Mouse (Mus musculus) liver, postnatal 0 days (tissue): Measurements from ENCODE around the gene Ccr8. TPM values are rescaled to one million over a fixed set of nuclear protein-coding genes. Genes with fewer than 3 reads are reported as not detected.

Source experiments
- ATAC-seq: fragments of 200-750 bp; cut with Nextera tagmentation; 2 replicates; pipeline ENCODE4 v1.8.0; 2017; ENCODE audit warnings: mild to moderate bottlenecking, moderate library complexity
- DNase-seq: peaks from one replicate; pipeline ENCODE4 v3.0.0-alpha.2; 2016
- H3K27ac ChIP-seq: fragments of 300-500 bp; sonication (generic); 2 replicates; pipeline ENCODE4 v1.5.1; 2014; ENCODE audit warnings: antibody characterized with exemption, moderate library complexity, mild to moderate bottlenecking, low read depth
- H3K27me3 ChIP-seq: fragments of 300-500 bp; sonication (generic); 2 replicates; pipeline ENCODE4 v1.6.1; 2014; ENCODE audit warnings: low read length, control low read depth, mixed read lengths; ENCODE audit not compliant: insufficient read depth
- H3K36me3 ChIP-seq: fragments of 300-500 bp; sonication (generic); replicated peaks from 2 replicates; pipeline ENCODE4 v1.6.1; 2014; ENCODE audit warnings: mild to moderate bottlenecking, control low read depth, low read length, moderate library complexity, mixed read lengths; ENCODE audit not compliant: insufficient read depth
- H3K4me1 ChIP-seq: fragments of 300-500 bp; sonication (generic); 2 replicates; pipeline ENCODE4 v1.6.1; 2014; ENCODE audit warnings: antibody characterized with exemption, mild to moderate bottlenecking, control low read depth; ENCODE audit not compliant: insufficient read depth
- H3K4me2 ChIP-seq: fragments of 300-500 bp; sonication (generic); 2 replicates; pipeline ENCODE4 v1.6.1; 2014; ENCODE audit warnings: low read depth, mild to moderate bottlenecking, low read length, moderate library complexity, mixed read lengths
- H3K4me3 ChIP-seq: fragments of 300-500 bp; sonication (generic); 2 replicates; pipeline ENCODE4 v1.5.1; 2014; ENCODE audit warnings: low read depth, low read length
- H3K9ac ChIP-seq: fragments of 300-500 bp; sonication (generic); replicated peaks from 2 replicates; pipeline ENCODE4 v1.6.1; 2014; ENCODE audit warnings: mild to moderate bottlenecking, moderate library complexity
- H3K9me3 ChIP-seq: fragments of 300-500 bp; sonication (generic); 2 replicates; pipeline ENCODE4 v1.6.1; 2016; ENCODE audit warnings: mild to moderate bottlenecking, control low read depth, low read length, mixed read lengths
- CTCF ChIP-seq: sonication (generic); IDR thresholded peaks from 2 replicates; pipeline ENCODE4 v1.5.1; 2016; ENCODE audit warnings: antibody characterized with exemption, low read depth
- EP300 ChIP-seq: IDR thresholded peaks from 2 replicates; pipeline ENCODE4 v1.6.1; 2016; ENCODE audit warnings: antibody characterized with exemption, low read depth, mild to moderate bottlenecking
- WGBS: fragments of 180-500 bp; shearing (Covaris S2); extraction: QIAGEN DNeasy Blood & Tissue Kit; methylation state at CpG from one replicate; pipeline ENCODE4 v1.1.7; 2014; ENCODE audit not compliant: insufficient replicate concordance; 5-methylcytosine and 5-hydroxymethylcytosine counted together
- polyA plus RNA-seq: library from polyadenylated mRNA; unstranded; fragments of >200 nt; fragmentation: Nextera tagmentation; extraction: Ambion mirVana; gene quantifications from 2 replicates; pipeline ENCODE4 v1.2.1, GENCODE M21; 2015

The Ccr8 gene
- polyA plus RNA-seq, 1 experiment from 2014 or later = not detected

GRCm38 (mm10) chr9:120074516-120074915 lies 17.4 kb upstream of the Ccr8 start:
- TF ChIP-seq EP300 (no peak), CTCF (no peak)
- no peak overlapping the region for H3K4me2 ChIP-seq
- DNase-seq = no peak
- no peak for ATAC-seq
- no peak overlapping the region for H3K27ac ChIP-seq
- 76% methylated on average over 7 of the region's 7 CpGs for WGBS
- H3K9me3 ChIP-seq = no peaks in the 10 kb centered on the region
- no peaks in the 10 kb centered on the region for H3K4me1 ChIP-seq
- no peaks in the 10 kb centered on the region for H3K27me3 ChIP-seq
- no peak overlapping the region for H3K9ac ChIP-seq
- no peaks in the 10 kb centered on the region for H3K36me3 ChIP-seq
- H3K4me3 ChIP-seq = no peak overlapping the region

DNA sequence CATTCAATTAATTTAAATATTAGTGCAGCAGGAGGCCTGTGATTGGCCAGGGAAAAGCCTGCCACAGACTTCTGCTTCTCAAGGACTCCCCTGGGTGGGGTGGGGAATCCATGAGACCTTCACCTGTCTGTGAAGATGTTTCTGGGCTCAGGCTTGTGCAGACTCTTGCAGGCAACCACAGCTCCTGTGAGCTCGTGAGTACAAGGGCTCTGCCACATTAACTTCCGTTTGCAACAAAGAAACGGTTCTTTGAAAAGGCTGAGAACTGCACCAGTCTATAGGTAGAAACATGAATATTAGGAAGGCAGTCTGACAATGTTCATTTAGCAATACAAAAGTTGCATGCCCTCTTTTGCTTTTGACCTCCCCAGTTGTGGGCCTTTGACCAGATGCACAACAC lies 13.7 kb upstream of the Ccr8 start:
- H3K36me3 ChIP-seq = no peaks in the 10 kb centered on the region
- no peak for DNase-seq

GRCm38 (mm10) chr9:120079901-120080300 lies 12.0 kb upstream of the Ccr8 start:
- Histone ChIP-seq H3K27ac (no peak overlapping the region), H3K9ac (no peak overlapping the region), H3K4me1 (no peaks in the 10 kb centered on the region), H3K4me2 (no peak overlapping the region), H3K27me3 (no peaks in the 10 kb centered on the region), H3K36me3 (no peaks in the 10 kb centered on the region), H3K9me3 (no peaks in the 10 kb centered on the region), H3K4me3 (no peak overlapping the region)
- DNase-seq (no peak), ATAC-seq (no peak)
- TF ChIP-seq EP300 (no peak), CTCF (no peak)
- 63% methylated on average over 7 of the region's 7 CpGs for WGBS

More for the DNA sequence above, 13.7 kb upstream of the Ccr8 start:
- no peak overlapping the region for H3K9ac ChIP-seq
- H3K27ac ChIP-seq = no peak overlapping the region
- ATAC-seq = no peak
- no peak overlapping the region for H3K4me2 ChIP-seq
- H3K4me3 ChIP-seq = no peak overlapping the region
- TF ChIP-seq EP300 = no peak
- no peak for TF ChIP-seq CTCF
- no peaks in the 10 kb centered on the region for H3K4me1 ChIP-seq
- WGBS = 64% methylated on average over 3 of the region's 3 CpGs
- no peaks in the 10 kb centered on the region for H3K9me3 ChIP-seq
- no peaks in the 10 kb centered on the region for H3K27me3 ChIP-seq

DNA sequence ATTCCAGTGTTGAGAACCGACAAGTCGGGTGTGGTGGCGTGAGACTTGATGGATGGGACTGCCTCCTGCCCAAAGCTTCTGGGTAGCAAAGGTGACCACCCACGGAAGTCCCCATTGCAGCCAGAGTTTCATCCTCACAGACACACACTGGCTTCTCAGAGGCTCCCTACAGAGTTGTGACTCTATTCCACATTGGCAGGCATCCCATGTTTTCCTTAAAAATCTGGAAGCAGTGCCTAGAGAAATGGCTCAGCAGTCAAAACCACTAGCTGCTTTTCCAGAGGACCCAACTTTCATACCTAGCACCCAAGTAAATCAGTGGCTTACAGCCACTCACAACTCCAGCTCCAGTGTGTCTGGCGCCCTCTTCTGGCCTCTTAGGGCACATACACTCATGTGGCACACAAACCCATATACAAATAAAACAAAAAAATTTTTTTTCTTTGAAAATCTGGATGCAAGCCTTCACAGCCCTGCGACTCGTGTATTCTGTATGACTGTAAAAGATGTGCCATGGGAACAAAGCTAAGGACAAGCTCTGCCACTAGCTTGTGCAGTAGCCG lies 11.3 kb upstream of the Ccr8 start:
- Histone ChIP-seq H3K9me3 (no peaks in the 10 kb centered on the region), H3K4me3 (no peak overlapping the region), H3K9ac (no peak overlapping the region), H3K4me2 (no peak overlapping the region), H3K27me3 (no peaks in the 10 kb centered on the region), H3K36me3 (no peaks in the 10 kb centered on the region), H3K27ac (no peak overlapping the region), H3K4me1 (no peaks in the 10 kb centered on the region)
- 76% methylated on average over 8 of the region's 8 CpGs for WGBS
- peak; percentile 30 for TF ChIP-seq CTCF
- no peak for TF ChIP-seq EP300
- DNase-seq = no peak
- ATAC-seq = no peak

GRCm38 (mm10) chr9:120081247-120081646 lies 10.7 kb upstream of the Ccr8 start:
- ATAC-seq (no peak), DNase-seq (peak; percentile 41)
- 61% methylated on average over 6 of the region's 6 CpGs for WGBS
- Histone ChIP-seq H3K4me1 (no peaks in the 10 kb centered on the region), H3K36me3 (no peaks in the 10 kb centered on the region), H3K4me2 (no peak overlapping the region), H3K4me3 (no peak overlapping the region), H3K9ac (no peak overlapping the region), H3K27ac (no peak overlapping the region), H3K27me3 (no peaks in the 10 kb centered on the region), H3K9me3 (no peaks in the 10 kb centered on the region)
- TF ChIP-seq EP300 (no peak), CTCF (peak; percentile 55)

DNA sequence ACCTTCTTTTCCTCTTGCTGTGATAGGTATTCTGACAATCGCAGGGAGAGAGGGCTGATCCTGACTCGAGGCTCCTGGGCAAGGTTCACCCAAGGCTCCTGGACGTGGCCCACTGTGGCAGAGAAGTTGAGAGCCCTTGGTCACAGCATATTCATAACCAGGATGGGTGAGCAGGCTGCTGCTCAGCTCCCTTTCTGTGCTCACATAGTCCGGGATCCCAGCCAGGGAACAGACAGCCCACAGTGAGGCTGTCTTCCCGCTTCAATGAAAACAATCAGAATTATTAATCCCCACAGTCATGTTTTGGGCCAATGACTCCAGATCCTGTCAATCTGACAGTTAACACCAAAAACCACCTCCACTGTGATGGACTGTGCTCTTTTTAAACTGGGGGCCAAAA lies 9.9 kb upstream of the Ccr8 start:
- H3K4me1 ChIP-seq = no peaks in the 10 kb centered on the region
- no peak overlapping the region for H3K4me2 ChIP-seq
- H3K9me3 ChIP-seq = no peaks in the 10 kb centered on the region
- no peak overlapping the region for H3K27ac ChIP-seq
- DNase-seq (no peak), ATAC-seq (no peak)
- no peaks in the 10 kb centered on the region for H3K27me3 ChIP-seq
- WGBS = 83% methylated on average over 5 of the region's 5 CpGs
- no peak overlapping the region for H3K9ac ChIP-seq
- H3K4me3 ChIP-seq = no peak overlapping the region
- TF ChIP-seq EP300 (no peak), CTCF (no peak)
- no peaks in the 10 kb centered on the region for H3K36me3 ChIP-seq

DNA sequence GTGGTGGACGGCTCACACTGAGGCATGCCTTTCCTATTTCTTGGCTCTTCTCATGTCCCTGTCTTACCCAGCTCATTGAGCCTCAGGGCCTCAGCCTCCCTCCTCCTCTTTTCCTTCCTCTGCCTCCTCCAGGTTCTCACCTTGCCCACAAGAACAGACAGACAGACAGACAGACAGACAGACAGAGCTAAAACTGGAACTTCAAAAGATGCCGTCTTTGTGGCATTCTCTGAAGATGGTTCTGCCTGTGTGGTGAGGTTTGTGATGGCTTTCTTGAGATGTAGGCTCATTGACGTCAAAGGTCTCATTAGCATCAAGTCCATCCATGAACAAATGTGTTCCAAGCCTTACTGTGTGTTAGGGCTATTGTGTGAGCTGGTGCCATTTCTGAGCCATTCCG lies 9.2 kb upstream of the Ccr8 start:
- H3K9me3 ChIP-seq = no peaks in the 10 kb centered on the region
- H3K4me3 ChIP-seq = no peak overlapping the region
- no peak overlapping the region for H3K9ac ChIP-seq
- H3K27ac ChIP-seq = no peak overlapping the region
- no peaks in the 10 kb centered on the region for H3K36me3 ChIP-seq
- 80% methylated on average over 4 of the region's 4 CpGs for WGBS
- DNase-seq (no peak), ATAC-seq (no peak)
- no peaks in the 10 kb centered on the region for H3K27me3 ChIP-seq
- H3K4me1 ChIP-seq = no peaks in the 10 kb centered on the region
- H3K4me2 ChIP-seq = no peak overlapping the region
- TF ChIP-seq EP300 (no peak), CTCF (no peak)
